Mouse (Mus musculus): ENCODE data around the gene Rap1b.

Gene Rap1b

GRCm38 (mm10) chr10:117812501-117812900 lies 33.3 kb downstream of the Rap1b start:
- peak; percentile 59 for DNase-seq

- peak; percentile 80 for DNase-seq
Observed at GRCm38 (mm10) chr10:117811555-117811954, 34.3 kb downstream of the Rap1b start.

DNA sequence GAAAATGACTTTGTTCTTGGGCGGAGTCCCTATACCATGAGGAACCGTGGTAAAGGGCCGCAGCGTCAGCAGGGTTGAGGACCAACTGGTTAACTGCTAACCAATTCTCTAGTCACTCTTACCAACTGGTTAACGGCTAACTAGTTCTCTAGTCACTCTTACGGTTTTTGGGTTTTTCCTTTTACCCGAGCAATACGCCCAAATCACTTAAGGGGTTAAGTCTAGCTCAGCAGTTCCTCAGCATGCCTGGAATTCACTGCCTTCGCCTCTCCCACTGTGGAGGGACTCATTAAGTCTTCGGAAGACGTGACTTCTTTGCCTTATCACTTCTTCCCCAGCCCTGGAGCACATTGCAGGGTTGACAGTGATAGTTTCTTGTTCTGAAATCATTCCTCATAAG lies 35.3 kb downstream of the Rap1b start:
- DNase-seq: peak; percentile 51

DNA sequence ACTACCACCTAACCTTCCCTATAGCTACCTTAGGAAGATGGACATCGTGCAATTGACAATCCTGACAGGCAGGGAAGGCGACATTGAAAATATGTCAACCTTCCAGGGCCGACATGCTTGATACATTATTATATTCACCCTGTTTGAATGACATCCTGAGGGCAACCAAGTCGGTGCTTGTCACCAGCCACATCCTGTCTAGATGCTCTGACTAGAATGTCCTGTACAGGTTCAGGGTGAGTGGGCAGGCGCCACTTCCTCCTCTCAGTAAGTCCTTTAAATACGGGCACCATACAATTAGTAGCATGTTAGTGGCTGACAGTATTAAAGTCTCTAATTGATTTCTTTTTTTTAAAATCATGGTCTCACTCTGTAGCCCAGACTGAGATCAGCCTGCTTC lies 37.8 kb downstream of the Rap1b start:
- DNase-seq: peak; percentile 86

DNA sequence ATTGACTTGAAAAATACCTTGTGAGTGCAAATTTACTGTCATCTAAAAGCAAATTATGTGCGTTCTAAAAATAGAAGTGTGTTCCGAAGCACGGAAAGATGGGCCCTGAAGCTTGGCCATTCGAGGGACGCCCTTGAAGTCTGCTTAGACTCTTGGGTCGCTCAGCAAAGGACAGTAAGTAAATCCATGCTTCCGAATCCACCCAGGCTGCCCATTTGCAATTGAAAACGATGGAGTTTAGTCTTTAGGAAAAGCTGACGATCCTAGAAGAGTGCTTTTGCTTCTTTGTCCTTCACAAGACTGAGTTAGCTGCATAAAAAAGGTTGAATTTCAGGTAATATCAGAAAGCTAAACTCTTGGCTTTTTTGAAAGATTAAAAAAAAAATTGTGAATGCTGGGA lies 39.9 kb downstream of the Rap1b start:
- no peak for DNase-seq

DNA sequence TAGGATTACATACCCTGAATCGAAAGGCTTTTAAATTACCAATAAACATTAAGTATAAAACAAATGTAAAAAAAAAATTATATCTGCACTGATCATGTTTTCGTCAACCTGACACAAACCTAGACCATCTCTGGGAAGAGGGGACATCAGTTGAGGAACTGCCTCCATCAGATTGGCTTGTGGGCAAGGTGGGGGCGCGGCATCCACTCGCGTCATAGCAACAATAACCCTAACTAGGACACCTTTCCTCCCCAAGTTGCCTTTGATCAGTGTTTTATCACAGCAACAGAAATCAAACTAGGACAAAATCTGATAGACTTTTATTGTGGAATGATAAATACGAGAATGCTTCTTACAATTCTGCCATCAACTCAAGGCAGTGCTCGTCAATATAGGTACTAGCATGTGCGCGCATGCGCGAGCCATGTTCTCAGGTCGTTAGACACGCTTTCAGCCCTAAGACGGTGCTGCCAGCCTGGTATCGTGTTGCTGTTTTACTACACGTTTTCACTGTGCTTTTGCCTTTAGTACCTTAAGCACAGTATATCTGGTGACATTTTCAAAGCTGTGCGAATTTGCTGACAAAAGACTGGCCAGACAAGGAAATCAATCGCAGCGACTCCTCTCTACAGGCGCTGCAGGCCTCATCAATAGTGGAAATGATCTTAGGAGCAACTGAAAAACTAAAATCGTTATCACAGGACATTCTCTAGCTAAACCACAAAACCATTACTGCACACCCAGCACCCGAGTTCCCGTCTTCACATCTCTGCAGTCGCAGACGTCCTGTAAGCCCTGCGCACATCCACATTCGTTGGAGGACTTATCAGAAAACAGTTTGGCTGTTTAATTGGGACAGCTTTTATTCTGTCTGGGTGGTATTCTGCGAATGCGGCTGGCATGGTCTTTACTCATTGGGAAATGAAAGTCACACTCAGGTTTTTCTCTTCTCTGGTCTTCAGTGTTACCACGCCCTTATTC lies 41.7 kb downstream of the Rap1b start:
- peak; percentile 75 for DNase-seq

GRCm38 (mm10) chr10:117801886-117802285 lies 43.9 kb downstream of the Rap1b start:
- DNase-seq: peak; percentile 80

DNA sequence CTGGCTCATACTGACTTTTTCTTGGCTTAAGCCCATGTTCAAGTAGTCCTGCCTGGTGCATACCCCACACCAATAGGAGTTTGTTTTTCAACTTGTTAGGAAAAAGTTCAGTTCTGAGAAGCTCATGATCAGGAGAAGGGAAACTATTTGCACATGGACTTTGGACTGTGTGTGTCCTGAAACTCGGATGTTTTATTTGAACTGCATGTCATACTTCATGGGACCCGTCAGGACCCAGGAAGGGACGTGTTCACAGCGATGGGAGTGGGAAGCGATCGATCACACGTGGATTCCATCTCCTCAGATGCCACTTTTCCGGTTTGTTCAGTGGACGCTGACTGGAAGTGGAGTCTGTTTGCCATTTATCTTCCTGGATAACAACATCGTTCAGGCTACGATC lies 46.0 kb downstream of the Rap1b start:
- peak; percentile 76 for DNase-seq

- no peak for DNase-seq
Observed at GRCm38 (mm10) chr10:117798436-117799035, 47.3 kb downstream of the Rap1b start.

GRCm38 (mm10) chr10:117797684-117798083 lies 48.2 kb downstream of the Rap1b start:
- DNase-seq: no peak

GRCm38 (mm10) chr10:117797106-117797505 lies 48.7 kb downstream of the Rap1b start:
- DNase-seq: no peak

DNA sequence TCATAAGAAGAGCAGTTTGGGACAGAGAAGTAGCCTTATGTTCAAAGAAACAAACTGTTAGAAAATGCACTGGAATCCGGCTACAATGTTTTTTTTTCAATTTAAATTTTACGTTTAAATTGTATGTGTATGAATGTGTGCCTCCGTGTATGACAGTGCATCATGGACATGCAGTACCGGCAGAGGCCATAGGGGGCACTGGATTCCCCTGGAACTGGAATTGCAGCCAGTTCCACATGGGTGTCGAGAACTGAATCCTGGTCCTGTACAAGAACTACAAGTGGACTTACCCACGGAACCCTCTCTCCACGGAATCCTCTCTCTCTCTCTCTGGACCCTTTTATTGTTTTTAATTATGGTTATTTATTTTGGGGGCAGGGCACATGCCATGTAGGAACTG lies 49.7 kb downstream of the Rap1b start:
- no peak for DNase-seq

GRCm38 (mm10) chr10:117795206-117795605 lies 50.6 kb downstream of the Rap1b start:
- DNase-seq: no peak

DNA sequence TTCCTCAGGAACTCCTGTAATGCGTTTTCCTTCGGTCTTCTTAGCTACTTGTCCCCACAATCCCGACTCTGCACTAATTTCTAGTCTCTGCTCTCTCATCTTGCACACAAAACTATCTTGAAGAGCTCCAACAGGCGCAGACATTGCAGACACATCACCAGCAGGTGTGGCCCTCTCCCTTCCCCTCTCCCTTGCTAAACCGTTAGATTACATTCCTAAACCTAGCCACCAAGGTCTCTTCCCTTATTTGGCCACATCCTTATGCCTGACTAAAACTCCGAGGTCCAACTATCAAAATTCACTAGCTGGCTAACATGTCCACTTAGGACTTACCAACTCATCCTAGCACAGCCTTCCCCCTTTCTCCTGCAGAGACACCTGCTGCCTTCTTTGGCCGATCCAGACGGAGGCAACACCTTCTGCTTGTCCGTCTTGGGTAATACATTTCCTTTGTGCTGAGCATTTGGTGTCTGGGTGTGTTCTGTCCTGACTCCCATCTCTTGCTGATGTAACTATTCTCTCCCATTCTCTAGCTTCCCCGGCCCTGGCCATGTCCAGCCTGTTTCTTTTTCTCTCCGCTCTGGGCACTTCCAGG lies 52.3 kb downstream of the Rap1b start:
- no peak for DNase-seq

DNA sequence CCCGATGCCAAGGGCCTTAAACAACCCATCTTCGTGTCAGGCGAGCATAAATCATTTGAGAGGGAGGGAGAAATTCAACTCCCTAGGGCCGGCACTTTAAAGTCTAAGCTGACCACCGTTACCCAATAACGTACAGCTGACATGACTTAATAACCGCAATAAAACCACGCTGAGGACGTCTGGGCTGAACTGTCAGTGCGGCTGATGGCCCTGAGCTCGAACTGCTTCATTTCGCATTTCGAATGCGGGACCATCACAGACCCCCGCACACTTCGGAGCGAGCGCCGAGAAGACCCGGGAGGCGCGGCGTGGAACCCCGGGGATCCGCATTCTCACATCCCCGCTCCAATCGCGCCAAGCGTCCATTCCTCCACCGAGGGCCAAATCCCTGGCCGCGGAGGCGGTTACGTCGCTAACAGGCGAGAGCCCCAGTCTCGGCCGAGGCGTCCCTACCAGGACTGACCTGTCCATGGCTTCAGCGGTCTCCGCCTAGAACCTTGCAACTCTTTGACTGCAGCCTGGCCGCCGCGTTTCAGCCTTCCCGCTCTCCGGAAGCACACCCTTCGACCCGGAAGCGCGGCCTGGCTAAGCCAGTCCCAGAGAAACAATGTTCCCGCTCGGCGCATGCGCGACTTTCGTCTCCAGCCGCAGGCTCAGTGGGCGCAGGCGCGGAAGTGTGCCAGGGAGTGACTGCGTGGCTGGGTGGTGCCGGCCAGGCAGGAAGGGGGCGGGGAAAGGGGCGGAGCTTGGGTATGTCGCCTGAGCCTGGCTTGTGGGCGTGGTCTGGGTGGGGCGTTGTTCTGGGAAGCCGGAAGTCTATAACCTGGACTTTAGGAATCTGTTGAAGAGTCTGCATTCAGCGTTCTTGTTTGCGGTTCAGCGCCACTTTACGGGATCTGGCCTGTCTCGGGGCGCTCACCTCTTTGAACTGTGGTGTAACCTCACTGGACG lies 53.4 kb downstream of the Rap1b start, which contains the start of gene Nup107:
Gene Nup107 (minus strand): TSS at position 565 of the 951 bp plus-strand sequence.
- DNase-seq: peak; percentile 100

DNA sequence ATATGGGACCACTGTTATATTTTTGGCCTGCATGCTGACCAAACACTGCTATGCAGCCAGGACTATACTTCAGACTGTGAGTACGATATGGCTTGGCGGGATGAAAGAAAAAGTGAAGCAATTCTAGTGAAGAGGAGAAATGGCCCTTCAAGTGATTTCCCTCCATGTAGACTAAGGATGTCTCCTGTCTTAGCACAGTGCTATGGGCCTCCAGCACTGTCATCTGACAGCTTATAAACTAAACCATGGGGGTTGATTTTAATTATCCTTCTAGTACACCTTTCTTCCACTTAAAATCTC lies 54.7 kb downstream of the Rap1b start:
- DNase-seq: no peak

DNA sequence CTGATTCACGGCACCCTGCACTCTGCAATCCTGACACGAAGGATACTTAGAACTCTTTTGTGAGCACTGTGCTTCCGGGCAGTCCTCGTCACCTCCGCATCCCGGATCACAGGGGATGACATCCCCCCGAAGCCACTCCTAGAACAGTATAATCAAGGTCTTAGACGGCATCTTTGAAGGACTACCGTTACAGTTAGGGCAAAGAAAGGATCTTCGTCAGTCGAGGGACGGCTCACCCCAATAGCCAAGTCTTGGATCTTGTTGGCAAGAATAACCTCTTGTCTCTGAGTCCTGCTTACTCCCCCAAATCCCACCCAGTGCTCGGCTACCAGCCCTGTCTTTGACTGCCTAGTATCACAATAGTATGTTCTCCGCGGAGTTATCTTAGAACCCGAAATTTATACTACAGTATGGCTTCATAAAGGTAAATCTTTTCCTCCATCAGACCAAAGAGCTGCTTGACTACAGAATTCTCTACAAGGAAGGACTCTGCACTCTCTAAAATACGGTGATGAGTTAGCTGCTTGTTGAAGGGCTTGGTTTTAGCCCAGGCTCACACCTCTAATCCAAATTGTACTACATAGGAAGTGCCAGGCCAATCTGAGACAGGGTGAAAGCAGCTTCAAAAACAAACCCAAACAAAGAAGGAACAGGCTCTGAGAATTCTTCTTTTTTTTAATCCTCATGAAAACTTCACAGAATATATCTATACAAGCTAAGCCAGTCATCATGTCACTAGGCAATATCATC lies 55.2 kb downstream of the Rap1b start:
- no peak for DNase-seq

DNA sequence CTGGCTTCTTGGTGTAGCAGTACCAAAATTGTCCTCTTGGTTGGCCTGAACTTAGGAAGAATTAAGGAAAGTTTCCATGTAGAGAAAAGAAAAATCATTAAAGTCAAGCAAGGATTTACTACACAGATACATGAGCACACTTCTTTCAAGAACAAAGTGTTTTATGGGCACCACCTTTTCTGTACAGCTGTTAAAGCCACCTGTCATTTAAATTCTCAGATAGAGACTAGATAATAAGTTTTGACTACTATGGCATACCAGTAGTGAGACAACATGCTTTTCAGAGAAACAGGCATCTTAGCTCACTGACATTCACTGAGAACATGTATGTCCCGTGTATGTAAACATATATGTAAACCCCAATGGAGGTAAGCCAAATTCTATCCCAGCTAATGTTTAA lies 55.8 kb downstream of the Rap1b start:
- DNase-seq: no peak

- no peak for DNase-seq
Observed at GRCm38 (mm10) chr10:117784646-117785045, 61.2 kb downstream of the Rap1b start.

DNA sequence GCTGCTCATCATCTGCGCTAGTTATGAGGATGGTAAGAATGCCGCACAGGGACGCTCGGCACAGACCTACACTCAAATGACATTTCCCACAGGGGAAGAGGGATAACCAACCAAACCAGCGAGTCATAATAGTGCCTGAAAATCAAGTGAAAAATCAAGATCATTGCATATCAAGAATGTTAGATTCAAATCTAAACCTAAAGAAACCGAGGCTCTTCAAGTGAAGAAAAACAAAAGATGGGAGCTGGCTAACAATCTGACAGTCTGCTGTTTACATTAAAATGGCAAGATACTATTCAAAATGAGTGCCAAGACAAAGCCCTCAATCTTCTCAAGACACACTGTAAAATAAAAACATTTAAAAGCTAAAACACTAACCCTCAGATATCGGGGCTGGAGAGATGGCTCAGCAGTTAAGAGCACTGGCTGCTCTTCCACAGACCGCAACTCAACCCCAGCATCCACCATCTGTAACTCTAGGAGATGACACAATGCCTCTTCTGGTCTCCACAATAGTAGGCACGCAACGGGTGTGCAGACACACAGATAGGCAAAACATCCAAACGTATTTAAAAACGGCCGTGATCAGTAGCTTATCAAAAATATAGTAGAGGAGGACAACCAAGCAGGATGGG lies 61.9 kb downstream of the Rap1b start:
- DNase-seq: no peak

GRCm38 (mm10) chr10:117782491-117783260 lies 63.2 kb downstream of the Rap1b start:
- DNase-seq: no peak
